Mouse (Mus musculus) limb, embryonic 10.5 days (tissue): ENCODE data around the gene Fgfr2. TPM values are rescaled to one million over a fixed set of nuclear protein-coding genes. Genes with fewer than 3 reads are reported as not detected.

Experiments
- DNase-seq: peaks from one replicate; pipeline ENCODE4 v3.0.0-alpha.2; 2017; ENCODE audit warnings: low spot score
- H3K27ac ChIP-seq: fragments of 300-500 bp; sonication (generic); 2 replicates; pipeline ENCODE4 v1.5.1; 2016; ENCODE audit warnings: mild to moderate bottlenecking
- H3K27me3 ChIP-seq: fragments of 300-500 bp; sonication (generic); 2 replicates; pipeline ENCODE4 v1.6.1; 2016; ENCODE audit warnings: low read depth, mild to moderate bottlenecking; ENCODE audit not compliant: poor library complexity, severe bottlenecking
- H3K36me3 ChIP-seq: fragments of 300-500 bp; sonication (generic); 2 replicates; pipeline ENCODE4 v1.6.1; 2016; ENCODE audit warnings: mild to moderate bottlenecking, moderate library complexity
- H3K4me1 ChIP-seq: fragments of 300-500 bp; sonication (generic); 2 replicates; pipeline ENCODE4 v1.6.1; 2016
- H3K4me3 ChIP-seq: fragments of 300-500 bp; sonication (generic); 2 replicates; pipeline ENCODE4 v1.5.1; 2016; ENCODE audit warnings: mild to moderate bottlenecking, moderate library complexity
- H3K9me3 ChIP-seq: fragments of 300-500 bp; sonication (generic); replicated peaks from 2 replicates; pipeline ENCODE4 v1.6.1; 2016; ENCODE audit warnings: mild to moderate bottlenecking
- WGBS: fragments of 180-500 bp; shearing (Covaris S2); methylation state at CpG from one replicate; pipeline ENCODE4 v1.1.7; 2016; 5-methylcytosine and 5-hydroxymethylcytosine counted together
- polyA plus RNA-seq: library from polyadenylated mRNA; unstranded; fragments of >200 nt; fragmentation: Nextera tagmentation; extraction: Ambion mirVana; gene quantifications from 2 replicates; pipeline ENCODE4 v1.2.1, GENCODE M21; 2016

Fgfr2 gene
- polyA plus RNA-seq, 1 experiment from 2014 or later, result 64.4 TPM

DNA sequence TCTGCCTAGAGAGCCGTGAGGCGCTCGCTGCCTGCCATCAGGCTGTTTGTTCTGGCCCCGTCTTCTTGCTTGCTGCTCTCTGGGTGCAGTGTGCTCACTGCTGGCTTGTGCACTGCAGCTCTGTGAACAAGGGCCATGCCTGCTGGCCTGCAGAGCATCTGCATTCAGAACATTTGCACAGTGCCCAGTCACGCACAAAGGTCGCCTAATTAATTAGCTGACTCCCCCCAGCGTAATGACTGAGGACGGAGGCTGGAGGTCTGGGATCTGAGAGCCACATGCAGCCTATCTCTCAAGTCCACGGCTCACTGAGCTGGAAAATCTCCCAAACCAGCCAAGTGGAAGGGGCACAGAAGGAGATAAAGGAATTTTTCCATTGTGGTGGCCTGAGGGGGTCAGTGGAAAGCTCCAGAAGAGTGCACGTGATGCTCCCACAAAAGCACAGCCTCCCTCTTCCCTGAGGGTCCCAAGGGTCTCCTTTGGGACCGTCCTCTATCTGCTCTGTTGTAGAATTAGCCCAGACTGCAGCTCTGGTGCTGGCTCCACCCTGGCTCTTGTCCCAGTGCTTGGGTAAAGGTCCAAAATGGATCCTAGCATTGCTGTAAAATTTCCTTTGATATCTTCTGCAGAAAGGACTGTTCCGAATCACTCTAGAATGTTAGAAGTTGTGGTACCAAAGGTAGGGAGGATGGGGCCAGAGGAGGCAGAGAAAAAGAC, 2285.1 kb downstream of the Fgfr2 start:
- Histone ChIP-seq H3K27me3 (peaks cover 23% of the 10 kb centered on the region), H3K36me3 (no peaks in the 10 kb centered on the region), H3K27ac (no peak overlapping the region; the same call in 1 of the 2 replicates), H3K9me3 (no peaks in the 10 kb centered on the region), H3K4me3 (no peak overlapping the region), H3K4me1 (peaks cover 28% of the 10 kb centered on the region)
- 57% methylated on average over 12 of the region's 12 CpGs for WGBS
- DNase-seq, result no peak

DNA sequence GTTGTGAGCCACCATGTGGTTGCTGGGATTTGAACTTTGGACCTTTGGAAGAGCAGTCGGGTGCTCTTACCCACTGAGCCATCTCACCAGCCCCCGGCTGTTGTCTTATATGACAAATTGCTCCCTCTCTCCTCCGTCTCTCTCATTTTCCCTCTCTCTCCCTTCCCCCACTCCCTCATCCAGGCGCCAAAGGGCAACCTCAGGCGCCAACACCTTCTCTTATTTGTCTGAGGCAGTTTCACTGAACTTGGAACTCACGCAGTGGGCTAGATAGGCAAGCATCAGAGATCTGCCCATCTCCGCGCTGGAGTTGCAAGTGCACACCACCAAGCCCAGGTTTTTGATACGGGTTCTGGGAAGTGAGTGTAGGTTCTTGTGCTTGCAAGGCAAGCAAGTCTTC, 2287.1 kb downstream of the Fgfr2 start:
- no peak for DNase-seq
- peaks cover 24% of the 10 kb centered on the region for H3K27me3 ChIP-seq
- WGBS, result 77% methylated on average over 9 of the region's 9 CpGs
- peaks cover 28% of the 10 kb centered on the region for H3K4me1 ChIP-seq
- H3K4me3 ChIP-seq, result no peak overlapping the region
- H3K9me3 ChIP-seq, result no peaks in the 10 kb centered on the region
- no peak overlapping the region for H3K27ac ChIP-seq
- H3K36me3 ChIP-seq, result no peaks in the 10 kb centered on the region

DNA sequence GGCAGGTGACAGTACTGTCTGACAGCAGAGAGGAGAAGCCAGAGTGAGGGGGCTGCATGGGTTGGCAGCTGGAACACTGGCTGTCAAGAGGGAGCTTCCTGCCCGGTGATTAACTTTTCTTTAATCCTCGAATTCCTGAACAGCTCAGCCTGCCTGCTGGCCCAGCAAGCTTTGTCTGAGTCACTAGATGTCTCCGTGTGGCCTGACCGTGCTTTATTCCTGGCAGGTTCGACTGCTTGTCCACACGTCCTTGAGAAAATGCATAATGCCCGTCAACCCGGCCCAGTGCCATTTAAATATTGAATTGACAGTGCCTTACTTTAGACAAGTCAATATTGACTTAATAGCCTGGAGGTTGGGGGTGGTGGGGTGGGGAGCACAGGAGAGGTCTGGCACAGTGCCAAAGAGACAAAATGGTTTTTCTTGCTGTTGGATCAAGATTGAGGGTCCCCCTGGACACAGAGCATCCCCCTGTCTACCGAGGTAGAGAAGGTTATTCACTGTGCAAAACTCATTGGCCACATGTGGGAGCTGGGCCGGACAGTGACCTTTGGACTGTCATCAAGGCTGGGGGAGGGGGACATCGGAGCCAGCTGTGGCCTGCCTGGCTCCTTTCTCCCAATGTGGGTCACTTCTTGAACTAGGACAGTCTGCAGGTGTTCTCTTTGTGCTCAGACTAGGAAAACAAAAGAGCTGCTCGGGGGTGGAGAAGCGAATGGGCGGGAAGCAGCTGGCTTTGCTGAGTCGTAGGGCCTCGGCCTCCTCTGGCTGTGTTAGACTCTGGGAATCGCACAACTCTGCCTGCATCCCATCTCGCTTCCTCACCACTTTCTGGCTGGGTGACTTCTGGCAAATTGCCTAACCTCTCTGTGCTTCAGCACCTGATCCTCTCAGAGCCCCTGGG, 2287.9 kb downstream of the Fgfr2 start:
- Histone ChIP-seq H3K36me3 (no peaks in the 10 kb centered on the region), H3K9me3 (no peaks in the 10 kb centered on the region), H3K27ac (no peak overlapping the region), H3K27me3 (peaks cover 24% of the 10 kb centered on the region), H3K4me3 (no peak overlapping the region), H3K4me1 (peaks cover 28% of the 10 kb centered on the region)
- 27% methylated on average over 18 of the region's 18 CpGs for WGBS
- DNase-seq, result peak; percentile 41

DNA sequence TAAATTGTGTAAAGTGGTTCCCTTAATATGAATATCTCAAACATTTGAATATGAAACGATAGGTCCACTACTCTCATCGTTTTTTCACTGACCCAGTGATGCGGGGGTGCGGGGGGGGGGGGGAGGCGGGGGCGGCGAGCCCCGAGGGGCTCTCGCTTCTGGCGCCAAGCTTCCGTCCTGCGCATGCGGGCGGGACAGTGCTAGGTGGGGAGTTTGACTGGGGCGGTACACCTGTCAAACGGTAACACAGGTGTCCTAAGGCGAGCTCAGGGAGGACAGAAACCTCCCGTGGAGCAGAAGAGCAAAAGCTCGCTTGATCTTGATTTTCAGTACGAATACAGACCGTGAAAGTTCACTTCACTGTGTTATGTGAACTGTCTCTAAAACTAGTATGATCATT, 2288.9 kb downstream of the Fgfr2 start:
- no peaks in the 10 kb centered on the region for H3K9me3 ChIP-seq
- no peak overlapping the region for H3K27ac ChIP-seq
- peaks cover 28% of the 10 kb centered on the region for H3K4me1 ChIP-seq
- DNase-seq, result peak; percentile 100
- WGBS, result 24% methylated on average over 21 of the region's 21 CpGs
- H3K27me3 ChIP-seq, result peaks cover 24% of the 10 kb centered on the region
- H3K4me3 ChIP-seq, result no peak overlapping the region
- no peaks in the 10 kb centered on the region for H3K36me3 ChIP-seq

DNA sequence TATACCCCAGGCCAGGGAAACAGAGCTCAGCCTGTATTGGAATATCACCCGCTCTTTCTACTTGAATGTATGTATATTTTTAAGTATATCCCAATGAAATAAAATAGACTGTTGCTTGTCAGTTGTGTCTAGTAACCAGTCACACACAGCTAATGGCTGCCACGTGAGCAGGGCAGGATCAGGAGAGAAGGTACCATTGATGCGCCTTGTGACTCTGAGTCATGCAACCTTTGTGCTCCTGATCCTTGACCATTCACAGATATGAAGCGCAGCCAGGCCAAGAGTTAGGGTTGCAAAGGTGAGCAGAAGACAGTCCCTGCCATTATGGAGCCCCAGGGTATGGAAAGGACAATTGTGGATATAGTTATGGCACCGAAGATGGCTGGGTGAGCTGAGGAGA, 2291.6 kb downstream of the Fgfr2 start:
- H3K27ac ChIP-seq, result no peak overlapping the region
- WGBS, result 91% methylated on average over 5 of the region's 5 CpGs
- no peak for DNase-seq
- peaks cover 24% of the 10 kb centered on the region for H3K27me3 ChIP-seq
- H3K4me1 ChIP-seq, result peaks cover 16% of the 10 kb centered on the region
- no peaks in the 10 kb centered on the region for H3K36me3 ChIP-seq
- no peaks in the 10 kb centered on the region for H3K9me3 ChIP-seq
- H3K4me3 ChIP-seq, result no peak overlapping the region

DNA sequence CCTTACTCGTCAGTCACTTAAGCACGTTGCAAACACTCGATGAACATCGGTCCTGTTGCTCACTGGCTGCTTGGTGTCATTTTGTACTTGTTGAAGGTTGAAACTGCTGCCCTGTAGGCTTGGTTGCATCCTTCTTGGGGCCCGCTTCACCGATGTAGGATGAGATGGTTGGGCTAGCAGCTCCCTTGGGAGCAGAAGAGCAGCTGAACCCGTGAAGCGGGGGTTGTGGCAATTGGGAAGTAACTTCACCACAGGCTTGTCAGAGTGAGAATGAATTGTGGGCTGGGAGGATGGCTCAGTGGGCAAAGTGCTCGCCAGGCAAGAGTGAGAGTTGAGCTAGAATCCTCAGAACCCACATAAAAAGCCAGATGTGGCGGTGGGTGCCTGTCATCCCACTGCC, 2294.7 kb downstream of the Fgfr2 start:
- Histone ChIP-seq H3K4me1 (no peaks in the 10 kb centered on the region), H3K36me3 (no peaks in the 10 kb centered on the region), H3K4me3 (no peak overlapping the region), H3K27ac (no peak overlapping the region), H3K9me3 (no peaks in the 10 kb centered on the region), H3K27me3 (peaks cover 5% of the 10 kb centered on the region; the same call in 1 of the 2 replicates)
- 84% methylated on average over 10 of the region's 10 CpGs for WGBS
- DNase-seq, result no peak

DNA sequence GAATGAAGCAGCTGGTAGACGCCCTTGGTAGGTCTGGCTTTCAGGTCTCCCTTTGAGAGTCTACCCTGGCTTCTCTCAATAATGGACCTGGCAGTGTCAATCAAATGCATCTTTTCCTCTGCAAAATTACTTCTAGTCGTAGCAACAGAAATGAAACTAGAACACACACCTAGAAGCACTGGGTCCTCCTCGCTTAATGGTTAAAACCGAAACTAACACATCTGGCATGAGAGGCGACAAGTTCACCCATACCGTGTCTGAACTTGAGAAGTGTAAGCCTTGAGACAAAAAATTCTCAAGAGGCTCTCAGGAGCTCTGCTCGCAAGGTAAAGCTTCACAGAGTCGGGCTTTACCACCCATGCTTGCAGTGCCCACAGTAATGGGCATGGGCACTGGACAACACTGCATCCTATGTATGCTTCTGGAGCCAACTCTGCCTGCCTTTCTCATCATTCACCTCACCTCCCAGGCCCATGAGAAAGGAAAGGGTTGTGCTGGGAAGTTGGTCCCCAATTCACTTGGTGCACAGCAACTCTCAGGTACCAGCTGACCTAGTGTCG, 2295.2 kb downstream of the Fgfr2 start:
- WGBS, result 92% methylated on average over 9 of the region's 9 CpGs
- H3K9me3 ChIP-seq, result no peaks in the 10 kb centered on the region
- no peaks in the 10 kb centered on the region for H3K36me3 ChIP-seq
- no peak for DNase-seq
- H3K4me3 ChIP-seq, result no peak overlapping the region
- no peak overlapping the region for H3K27ac ChIP-seq
- no peaks in the 10 kb centered on the region for H3K27me3 ChIP-seq
- no peaks in the 10 kb centered on the region for H3K4me1 ChIP-seq

DNA sequence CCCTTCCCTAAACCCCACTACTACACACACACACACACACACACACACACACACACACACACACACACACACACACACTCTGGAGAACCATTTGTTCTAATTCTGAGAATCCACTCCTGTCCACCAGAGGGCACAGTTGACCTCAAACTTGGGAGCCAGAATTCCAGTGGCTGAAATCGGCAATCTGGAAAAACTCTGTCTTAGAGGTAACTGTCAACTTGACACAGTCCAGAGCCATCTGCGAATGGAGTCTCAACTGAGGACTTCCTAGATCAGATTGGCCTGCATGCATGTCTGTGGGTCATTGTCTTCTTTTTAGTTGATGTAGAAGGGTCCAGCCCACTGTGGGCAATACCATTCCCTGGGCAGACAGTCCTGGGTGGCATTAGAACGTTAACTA, 2295.7 kb downstream of the Fgfr2 start:
- Histone ChIP-seq H3K27me3 (no peaks in the 10 kb centered on the region), H3K36me3 (no peaks in the 10 kb centered on the region), H3K4me3 (no peak overlapping the region), H3K27ac (no peak overlapping the region), H3K4me1 (no peaks in the 10 kb centered on the region), H3K9me3 (no peaks in the 10 kb centered on the region)
- peak; percentile 65 for DNase-seq
- WGBS, result 43% methylated on average over 3 of the region's 3 CpGs

DNA sequence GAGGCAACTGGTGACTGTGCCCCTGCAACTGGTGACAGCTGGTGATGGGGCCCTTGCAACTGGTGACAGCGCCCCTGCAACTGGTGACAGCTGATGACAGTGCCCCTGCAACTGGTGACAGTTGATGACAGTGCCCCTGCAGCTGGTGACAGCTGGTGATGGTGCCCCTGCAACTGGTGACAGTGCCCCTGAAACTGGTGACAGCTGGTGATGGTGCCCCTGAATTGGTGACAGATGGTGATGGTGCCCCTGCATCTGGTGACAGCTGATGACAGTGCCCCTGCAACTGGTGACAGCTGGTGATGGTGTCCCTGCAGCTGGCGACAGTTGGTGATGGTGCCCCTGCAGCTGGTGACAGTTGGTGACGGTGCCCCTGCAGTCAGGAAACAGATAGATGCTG, 2296.8 kb downstream of the Fgfr2 start:
- no peaks in the 10 kb centered on the region for H3K9me3 ChIP-seq
- H3K27ac ChIP-seq, result no peak overlapping the region
- no peak for DNase-seq
- WGBS, result 73% methylated on average over 3 of the region's 3 CpGs
- no peak overlapping the region for H3K4me3 ChIP-seq
- no peaks in the 10 kb centered on the region for H3K4me1 ChIP-seq
- H3K36me3 ChIP-seq, result no peaks in the 10 kb centered on the region
- no peaks in the 10 kb centered on the region for H3K27me3 ChIP-seq

DNA sequence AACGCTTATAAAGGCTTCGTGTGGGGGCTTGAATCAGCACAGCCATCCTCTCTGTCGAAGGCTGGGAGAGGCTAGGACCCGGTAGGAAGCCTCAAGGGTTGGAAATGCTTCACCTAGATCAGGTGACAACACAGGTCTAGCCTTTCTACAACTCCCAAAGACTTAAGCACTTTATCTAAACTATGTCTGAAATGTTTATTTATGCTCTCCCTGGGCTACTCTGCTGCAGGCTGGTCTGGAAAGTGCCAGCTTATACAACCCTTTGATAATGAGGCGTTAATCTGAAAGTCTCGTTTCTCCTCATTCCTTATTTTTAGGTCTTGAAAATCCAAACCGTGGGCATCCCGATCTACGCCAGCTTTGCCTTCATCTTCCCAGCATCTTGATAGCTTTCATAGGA, 2299.2 kb downstream of the Fgfr2 start:
- no peaks in the 10 kb centered on the region for H3K9me3 ChIP-seq
- H3K36me3 ChIP-seq, result no peaks in the 10 kb centered on the region
- DNase-seq, result no peak
- WGBS, result 63% methylated on average over 9 of the region's 9 CpGs
- H3K27ac ChIP-seq, result no peak overlapping the region
- no peaks in the 10 kb centered on the region for H3K27me3 ChIP-seq
- H3K4me1 ChIP-seq, result no peaks in the 10 kb centered on the region
- no peak overlapping the region for H3K4me3 ChIP-seq

DNA sequence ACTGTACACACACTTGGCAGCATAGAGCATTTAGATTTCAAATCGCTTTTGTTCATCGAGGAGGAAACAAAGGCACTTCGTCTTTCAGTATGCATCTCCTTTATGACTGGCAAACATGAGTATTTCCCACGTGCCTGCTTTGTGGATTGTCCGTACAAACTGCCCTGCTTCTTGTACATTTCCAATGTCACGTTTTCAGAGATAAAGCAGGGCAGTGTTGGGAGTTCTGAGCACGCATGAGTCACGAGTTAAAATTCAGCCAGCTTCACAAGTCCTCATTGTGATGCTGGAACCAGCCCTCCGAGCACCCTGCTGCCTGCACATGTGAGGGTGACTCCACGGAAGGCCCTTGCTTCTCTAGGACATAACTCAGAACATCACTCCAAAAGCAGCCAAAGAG, 2303.5 kb downstream of the Fgfr2 start:
- no peak overlapping the region for H3K4me3 ChIP-seq
- no peak for DNase-seq
- no peaks in the 10 kb centered on the region for H3K4me1 ChIP-seq
- no peaks in the 10 kb centered on the region for H3K9me3 ChIP-seq
- WGBS, result 89% methylated on average over 10 of the region's 10 CpGs
- H3K36me3 ChIP-seq, result no peaks in the 10 kb centered on the region
- no peak overlapping the region for H3K27ac ChIP-seq
- no peaks in the 10 kb centered on the region for H3K27me3 ChIP-seq

DNA sequence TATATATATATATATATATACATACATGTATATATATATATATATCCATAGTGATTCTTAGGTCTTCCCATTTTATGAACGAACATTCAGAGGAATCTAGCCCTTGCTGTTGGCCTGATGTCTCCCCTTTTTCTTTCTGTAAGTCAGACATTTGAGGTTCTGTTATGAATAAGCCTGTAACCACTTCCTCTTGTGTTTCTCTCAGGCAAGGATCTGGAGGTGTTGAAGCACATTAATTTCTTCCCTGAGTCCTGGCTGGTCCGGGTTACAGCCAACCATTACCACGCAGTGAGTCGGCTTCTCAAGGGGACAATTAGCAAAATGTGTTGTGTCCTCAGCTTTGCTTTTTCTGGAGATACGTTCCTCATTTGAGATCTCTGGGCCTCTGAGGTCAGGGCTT, 2304.3 kb downstream of the Fgfr2 start:
- 92% methylated on average over 5 of the region's 5 CpGs for WGBS
- H3K9me3 ChIP-seq, result no peaks in the 10 kb centered on the region
- no peak for DNase-seq
- H3K27me3 ChIP-seq, result no peaks in the 10 kb centered on the region
- no peak overlapping the region for H3K27ac ChIP-seq
- no peaks in the 10 kb centered on the region for H3K4me1 ChIP-seq
- H3K4me3 ChIP-seq, result no peak overlapping the region
- no peaks in the 10 kb centered on the region for H3K36me3 ChIP-seq

DNA sequence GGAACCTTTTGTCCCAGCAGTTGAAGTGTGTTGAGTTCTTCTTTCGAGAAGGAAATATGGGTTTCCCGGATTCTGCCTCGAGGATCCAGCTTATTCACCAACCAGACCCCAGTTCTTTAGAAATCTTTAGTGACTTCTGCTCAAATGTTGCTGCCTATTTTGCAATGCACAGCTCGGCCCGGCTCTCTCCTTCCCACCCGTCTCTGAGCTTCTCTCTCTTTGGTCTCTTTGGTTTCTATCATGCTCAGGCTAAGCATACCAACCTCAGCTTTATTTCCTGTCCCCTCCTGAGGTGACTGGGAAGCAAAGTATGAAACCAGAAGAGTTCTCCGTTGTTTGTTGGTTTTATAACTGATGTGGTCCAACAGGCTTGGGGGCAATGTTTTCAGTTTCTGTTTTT, 2306.9 kb downstream of the Fgfr2 start:
- 88% methylated on average over 7 of the region's 7 CpGs for WGBS
- DNase-seq, result no peak
- Histone ChIP-seq H3K4me3 (no peak overlapping the region), H3K4me1 (no peaks in the 10 kb centered on the region), H3K9me3 (no peaks in the 10 kb centered on the region), H3K27me3 (no peaks in the 10 kb centered on the region), H3K27ac (no peak overlapping the region), H3K36me3 (no peaks in the 10 kb centered on the region)
